Mouse (Mus musculus): ENCODE data around the gene Rogdi.

The Rogdi gene

DNA sequence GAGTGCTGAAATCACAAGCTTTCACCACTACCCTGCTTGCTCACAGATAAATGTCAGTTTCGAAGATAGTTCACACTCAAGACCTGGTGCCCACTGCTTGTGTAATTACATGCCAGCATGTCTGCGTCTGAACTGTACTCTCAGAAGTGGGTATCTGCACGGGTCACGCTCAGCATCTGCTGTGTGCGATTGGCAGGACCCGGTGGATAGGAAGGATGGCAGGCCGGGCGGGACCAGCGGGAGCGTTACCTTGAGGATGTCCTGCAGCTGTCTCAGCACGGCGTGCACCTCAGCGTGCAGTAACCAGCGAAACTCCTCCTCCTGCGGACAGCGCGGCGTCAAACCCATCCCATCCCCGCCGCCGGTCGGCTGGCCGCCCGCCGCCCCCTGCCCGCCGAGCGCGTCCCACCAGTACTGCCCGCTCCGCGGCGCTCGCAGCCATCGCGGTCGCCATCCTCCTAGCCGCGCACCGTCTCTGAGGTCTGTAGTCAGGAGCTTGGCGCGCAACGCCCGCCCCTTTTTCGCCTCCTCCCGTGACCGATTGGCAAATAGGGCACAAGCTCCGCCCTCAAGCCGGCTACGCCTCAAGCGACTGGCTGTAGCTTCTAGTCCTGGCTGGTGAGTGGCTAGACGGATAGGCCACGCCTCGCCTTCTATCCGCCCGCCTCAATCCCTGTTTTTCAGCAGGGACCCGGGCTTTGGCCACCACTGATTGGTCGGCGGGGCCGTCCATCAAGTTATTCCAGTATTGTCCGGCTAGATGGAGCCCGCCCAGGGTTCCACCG is at the start of gene Rogdi:
TSS of gene Rogdi (minus strand) at position 500 of the 785 bp plus-strand sequence.
- DNase-seq: peak; percentile 100

DNA sequence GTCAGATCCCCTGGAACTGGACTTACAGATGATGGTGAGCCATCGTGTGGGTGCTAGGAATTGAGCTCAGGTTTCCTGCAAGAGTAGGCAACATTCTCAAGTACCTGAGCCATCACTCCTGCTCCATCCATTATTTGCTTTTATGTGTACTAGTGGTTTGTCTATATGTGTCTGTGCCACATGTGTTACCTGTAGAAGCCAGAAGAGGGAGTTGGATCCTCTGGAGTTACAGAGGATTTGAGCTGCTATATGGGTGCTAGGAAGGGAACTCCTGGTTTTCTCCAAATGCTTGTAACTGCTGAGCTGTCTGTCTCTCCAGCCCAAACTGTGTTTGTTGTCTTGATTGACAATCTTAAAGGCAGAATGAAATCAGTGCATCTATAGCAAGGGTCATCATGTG is 44.8 kb upstream of the Rogdi start:
- no peak for DNase-seq

DNA sequence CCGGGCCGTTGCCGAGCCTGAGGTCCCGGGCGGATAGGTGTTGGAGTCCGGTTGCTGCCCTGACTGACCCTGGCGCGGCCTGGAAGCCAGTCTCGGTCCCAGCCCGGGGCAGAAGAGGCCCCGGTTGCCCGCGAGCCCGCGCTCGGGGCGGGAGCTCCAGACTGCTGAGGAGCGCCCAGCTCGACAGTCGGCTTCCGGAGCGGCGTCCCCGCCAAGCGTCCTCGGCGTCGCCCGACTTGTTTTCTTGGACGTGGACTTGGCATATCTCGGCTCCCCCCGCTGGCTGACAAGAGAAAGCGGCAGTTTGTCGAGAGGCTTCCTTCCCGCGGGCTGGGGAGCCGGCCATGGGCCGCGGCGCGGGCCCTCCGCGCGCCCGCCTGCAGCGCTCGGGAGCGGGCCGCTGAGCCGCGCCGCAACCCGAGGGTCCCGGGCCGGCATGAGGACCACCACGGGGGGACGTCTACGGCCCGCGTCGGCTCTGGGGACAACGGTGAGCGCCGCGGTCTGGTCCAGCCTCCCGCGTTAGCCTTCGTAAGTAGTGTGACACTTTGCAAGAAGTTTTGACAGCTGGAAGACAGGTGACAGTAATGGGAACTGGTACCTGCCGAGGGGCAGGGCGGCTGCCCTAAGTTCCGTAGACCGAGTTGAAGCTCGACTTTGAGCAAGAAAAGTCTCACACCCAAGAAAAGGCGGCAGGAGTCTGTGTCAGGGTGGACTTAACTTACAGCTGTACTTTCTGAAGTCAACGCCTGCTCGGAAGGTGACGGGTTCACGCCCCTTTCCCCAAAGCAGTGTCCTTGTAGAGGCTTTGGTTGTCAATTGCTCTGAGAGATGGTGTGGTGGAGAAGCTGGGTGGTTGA is 37.1 kb upstream of the Rogdi start:
- DNase-seq: peak; percentile 83

DNA sequence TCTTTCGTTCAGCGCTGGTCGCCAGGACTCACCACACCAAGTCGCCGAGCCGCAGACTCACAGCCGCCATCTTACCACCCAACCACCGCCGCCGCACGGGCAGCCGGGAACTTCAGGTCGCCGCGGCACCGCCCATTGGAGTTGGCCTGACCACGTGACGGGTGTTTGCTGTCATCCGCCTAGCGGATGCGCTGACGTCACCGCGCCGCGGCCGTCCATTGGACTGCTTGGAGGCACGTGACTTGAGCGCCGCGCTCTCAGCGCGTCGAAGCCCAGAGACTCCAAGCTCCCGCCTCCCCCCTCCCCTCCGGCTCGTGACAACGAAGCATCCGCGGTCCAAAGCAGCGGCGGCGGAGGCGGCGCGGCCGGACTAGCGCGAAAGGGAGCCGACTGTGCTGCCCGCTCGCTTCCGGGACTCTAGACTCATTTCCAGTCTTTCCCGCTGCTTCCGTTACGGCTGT is 36.5 kb upstream of the Rogdi start, which contains the start of the genes Glyr1 and Ubn1:
TSS of gene Glyr1 (minus strand) at position 90 of the 461 bp plus-strand sequence.
TSS of gene Ubn1 (plus strand) at position 284 of the 461 bp plus-strand sequence.
- peak; percentile 100 for DNase-seq

DNA sequence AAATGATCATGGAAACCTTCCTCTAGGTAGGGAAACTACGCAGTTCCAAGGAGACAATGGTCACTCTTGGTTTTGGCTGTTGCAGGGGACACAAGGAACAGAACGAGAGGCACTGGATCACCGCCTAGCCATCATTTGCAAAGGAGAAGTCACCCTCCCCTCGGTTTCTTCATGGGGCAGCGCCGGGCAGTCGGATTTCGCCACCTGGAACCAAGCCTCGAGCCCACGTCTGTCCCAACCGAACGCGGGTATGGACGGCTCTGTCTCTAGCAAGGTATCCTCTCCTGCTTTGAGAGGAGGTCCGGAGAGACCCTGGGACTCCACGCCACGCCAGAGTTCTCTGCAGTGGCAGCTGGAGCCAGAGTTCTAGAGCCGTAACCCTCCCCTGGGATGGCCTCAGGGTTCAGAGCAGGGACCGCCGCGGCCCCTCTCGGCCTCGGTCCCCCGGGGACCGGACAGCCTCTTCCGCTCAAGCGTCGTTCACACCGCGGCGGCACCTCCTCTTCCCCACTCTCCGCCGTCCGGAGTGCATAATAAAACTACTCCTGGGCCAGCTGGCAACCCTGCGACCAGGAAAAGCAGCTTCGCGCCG is 35.9 kb upstream of the Rogdi start:
- no peak for DNase-seq

DNA sequence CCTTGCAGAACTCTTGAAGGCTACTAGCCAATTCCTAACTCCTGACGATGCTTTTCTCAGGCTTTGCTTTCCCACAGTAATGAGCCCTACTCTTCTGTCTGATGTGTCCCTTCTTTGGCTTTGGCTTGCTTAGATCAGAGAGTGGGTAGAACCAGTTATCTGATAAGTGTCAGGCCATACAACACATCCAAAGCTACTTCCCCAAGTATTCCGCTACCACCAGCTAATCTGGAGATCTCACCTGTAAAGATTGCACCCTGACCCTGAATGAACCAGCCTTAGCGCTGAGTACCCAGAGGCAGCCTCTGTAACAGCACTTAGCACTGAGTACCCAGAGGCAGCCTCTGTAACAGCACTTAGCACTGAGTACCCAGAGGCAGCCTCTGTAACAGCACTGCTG is 32.0 kb upstream of the Rogdi start:
- no peak for DNase-seq

DNA sequence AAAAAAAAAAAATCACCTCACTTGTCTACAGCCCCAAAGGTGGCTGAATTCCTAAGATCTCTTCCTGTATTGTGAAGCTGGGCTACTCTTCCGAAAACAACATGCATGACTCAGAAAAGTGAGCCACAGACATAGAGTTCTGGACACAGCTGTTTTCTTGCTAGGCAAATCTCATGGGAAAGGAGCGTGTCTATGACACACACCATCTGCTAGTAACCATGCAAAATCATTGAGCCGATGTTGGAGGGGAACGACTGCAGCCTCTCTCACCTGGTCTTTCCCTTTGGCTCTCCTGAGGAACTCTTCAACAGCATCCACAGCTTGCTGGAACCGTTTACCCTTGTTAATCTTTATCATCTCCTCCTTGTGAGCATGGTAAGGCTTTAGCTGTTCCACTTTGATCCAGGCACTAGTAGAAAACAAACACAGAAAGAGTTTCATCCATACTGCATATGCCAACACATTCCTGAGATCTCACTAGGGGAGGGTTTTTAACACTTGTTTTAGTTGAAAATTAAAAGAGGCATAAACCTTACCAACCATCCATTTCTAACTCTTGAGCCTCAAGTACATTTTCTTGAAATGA is 23.4 kb upstream of the Rogdi start:
- no peak for DNase-seq

DNA sequence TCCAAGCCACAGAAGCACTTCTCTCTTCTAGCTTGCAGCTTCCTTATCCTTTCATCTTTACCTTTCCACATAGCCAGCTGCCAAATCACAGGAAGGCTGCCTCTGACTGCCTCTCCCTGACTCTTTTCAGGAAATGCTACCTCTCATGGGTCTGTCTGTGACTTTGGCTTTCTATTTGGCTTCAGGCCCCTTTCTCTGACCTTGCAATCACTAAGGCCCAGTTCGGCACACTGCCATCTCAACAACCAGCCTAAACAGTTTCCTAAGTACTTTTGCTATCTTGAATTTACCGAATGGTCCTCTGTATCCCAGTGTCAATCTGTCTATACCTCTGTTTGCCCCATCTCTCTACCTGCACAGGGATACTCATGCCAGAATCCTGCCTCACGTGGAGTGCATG is 22.2 kb upstream of the Rogdi start:
- DNase-seq: no peak

DNA sequence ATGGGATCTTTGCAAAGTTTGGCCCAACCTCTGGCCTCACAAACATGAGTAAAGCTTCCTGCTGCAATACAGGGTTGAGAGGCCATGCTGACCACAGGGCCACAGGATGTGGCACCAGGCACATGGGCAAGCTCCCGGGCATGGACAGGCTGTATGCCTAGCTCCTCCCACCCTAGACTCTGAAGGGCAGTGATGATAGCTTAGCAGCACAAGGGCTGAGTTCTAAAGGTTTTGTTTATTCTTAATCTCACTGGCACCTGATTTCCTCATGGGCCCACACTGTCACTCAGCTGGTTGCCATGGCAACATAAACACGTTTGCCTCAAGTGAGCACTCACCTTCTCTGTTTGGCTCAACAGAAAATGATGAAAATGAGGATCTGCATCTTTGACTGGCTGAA is 16.5 kb upstream of the Rogdi start:
- DNase-seq: no peak

DNA sequence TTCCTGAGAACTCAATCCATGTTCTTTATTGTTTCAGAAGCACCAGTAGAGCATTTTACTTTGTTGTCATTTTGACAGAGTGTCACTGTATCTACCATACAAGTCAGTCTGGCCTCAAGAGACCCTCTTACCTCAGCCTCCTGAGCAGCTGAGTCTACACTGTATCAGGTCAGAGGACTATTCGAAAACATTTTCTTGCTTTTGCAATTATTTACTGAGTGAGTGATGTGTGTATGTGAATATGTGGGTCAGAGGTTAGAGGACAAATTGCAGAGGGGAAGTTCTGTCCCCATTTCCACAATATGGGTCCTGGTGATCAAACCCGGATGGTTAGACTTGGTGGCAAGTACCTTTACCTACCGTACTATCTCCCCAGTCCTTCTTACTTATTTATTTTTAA is 10.7 kb upstream of the Rogdi start:
- DNase-seq: no peak

DNA sequence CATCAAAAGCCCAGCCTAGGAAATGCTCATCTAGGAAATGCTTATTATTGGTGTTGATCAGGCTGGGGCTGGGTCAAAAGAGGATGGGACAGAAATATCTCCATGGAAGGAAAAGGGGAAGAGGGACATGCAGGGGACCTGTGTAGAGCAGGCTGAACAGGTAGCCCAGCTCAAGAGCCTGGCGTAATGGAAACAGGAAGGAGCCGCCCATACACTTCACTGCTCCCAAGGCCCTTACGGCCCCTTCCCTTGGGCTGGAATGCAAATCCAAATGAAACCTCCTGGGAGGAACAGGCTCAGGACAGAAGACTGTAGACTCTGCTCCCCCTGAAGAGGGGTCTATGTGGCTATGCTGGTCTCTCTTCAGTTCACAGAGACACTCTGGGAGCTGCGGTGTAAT is 1.2 kb upstream of the Rogdi start:
- peak; percentile 21 for DNase-seq

DNA sequence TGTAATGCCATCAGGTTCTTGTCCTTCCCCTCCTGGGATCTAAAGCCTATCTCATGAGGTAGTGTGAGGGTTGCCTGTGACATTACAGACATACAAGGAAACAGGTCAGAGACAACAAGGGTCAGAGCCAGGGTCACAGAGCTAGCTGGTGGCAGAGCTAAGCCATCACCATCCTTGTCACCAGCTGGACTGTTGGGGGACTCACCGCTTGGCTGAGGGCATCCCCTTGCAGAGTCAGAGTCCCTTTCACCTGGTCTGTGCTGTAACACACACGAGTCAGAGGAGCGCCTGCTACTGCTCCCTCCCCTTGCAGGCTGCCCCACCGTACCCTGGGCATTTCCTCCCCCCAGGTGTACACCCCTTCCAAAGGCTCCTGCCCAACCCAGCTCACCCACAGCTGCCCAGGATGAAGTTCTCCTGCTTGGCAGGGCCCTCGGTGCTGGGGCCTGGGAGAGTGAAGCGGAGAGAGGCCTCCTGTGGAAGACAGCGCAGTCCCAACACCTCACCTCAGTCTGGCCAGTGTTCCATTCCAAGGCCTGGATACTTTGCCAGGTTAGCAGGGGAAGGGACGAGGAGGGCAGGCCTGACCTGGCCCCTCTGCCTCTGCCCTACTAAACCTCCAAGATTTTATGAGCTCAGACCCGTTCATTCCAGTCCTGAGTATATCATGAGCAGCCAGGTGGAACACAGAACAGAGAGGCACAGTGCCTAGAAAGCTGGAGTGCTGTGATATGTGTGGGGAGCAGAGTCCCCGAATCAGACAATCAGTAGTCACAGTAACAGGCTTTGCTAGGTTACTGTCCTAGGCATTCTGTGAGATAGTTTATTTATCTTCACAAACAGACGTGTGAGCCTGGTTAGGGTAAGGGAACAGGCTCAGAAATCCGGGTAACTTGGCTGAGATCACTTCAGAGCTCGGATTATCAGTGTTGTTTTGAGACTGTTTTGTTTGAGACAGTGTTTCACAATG is 1.0 kb downstream of the Rogdi start:
- DNase-seq: peak; percentile 50

DNA sequence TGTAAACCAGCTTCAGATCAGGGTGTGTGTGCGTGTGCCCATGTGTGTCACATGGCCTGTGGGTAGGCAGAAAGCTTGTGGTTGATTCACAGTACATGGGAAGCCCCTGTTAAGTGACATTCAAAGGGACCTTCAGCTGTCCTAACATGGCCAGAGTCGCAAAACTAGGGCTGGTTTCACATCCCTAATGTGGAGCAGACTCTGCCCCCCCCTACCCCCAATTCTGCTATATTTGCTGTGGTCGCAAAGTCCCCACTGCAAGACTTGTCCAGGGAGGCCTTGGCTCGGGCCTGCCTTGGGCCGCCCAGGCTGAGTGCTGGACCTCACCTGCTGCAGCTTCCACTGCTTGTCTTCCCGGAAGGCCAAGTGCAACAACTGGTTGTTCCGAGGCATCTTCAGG is 2.1 kb downstream of the Rogdi start:
- peak; percentile 23 for DNase-seq

DNA sequence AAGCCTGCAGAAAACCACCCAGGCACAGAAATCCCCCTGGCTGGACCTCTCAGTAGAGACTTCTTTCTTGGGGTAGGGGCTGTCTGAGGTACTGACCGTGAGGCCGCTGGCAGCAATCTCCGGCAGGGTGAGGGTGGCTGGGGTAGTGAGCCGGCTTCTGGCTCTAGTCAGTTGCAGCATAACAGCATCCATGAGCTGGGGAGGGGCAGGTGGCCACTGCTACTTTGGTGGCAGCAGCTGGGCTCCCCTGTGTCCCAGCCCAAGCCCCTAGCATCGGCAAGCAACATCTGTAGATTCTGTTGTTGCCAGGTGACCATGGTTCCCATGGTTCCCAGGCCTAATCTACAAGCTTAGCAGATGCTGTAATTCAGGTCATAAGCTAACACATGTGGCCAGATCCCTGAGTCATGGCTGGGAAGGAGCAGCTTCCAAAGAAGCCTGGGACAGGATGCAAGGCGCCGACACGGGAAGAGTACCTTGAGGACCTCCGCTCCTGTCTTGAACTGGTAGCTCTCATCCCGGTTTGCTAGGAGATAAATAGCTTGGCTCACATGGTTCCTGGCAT is 2.9 kb downstream of the Rogdi start:
- DNase-seq: no peak

DNA sequence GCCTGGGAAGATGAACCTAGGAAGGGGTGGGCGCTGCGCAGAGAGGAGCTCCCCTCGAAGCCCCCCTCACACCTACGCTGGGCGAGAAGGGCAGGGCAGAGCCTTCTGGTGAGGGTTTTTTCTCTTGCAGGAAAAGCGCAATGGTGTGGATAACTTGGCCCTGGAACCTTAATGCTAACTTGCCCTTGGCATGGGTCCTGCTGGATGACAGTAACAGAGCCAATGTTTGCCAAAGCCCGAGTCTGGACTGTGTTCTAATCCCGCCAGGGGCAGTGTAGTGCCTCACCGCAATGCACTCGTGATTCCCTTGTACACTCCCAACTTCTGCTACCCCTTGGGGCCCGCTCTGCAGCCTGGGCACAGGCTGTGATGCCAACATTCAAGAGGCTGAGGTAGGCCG is 5.3 kb downstream of the Rogdi start:
- DNase-seq: peak; percentile 26

DNA sequence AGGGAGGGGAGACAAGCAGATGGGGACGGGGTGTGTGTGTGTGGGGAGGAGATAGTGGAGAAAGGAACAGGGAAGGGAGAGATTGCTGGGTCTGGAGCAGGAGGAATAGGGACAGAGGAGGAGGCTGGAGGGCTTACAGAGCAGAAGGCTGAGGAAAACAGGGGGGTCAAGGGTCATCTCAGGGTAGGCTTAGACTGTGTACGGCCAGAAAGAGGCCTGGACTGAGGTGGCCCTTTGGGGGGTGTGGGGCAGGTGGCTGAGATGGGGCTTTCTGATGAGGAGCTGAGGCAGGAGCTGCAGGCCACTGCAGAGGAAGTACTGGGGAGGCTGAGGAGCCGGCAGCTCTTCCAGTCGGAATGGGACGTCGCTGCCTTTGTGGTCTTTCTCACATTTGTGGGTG is 5.9 kb downstream of the Rogdi start:
- no peak for DNase-seq

DNA sequence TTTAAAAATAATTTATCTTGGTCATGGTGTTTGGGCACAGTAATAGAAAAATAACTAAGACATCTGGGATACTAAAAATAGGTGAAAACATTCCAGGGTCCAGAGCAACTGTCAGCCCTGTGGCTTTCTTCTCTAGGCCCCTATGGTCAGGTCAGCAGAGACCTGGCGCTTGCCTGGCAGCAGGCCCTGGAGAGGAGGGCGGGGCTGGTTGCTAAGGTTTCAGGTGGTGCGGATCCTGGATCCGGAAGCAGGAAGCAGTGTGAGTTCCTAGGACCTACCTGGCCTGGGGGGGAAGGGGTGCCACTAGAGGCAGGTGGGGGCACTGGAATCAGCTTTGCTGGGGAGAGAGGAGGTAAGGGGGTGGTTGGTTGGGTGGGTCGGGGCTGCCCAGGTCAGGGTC is 6.3 kb downstream of the Rogdi start, which contains the start of gene Smim22:
TSS of gene Smim22 (plus strand) at position 222 of the 400 bp plus-strand sequence.
- no peak for DNase-seq

DNA sequence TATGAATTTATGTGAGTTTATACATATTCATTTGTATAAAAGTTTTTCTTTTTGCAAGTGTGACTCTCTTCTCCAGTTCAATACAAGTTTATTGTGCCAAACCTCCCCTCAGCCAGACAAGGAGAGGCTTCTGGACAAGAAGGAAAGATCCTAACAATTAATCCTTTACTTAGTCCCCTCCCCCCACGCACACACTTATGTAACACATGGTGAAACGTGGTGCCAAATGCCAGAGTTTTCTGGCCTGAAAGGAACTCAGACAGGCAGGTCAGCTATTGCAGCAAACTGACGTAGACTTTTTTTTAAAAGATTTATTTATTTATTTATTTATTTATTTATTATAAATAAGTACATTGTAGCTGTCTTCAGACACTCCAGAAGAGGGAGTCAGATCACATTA is 12.7 kb downstream of the Rogdi start:
- DNase-seq: no peak

DNA sequence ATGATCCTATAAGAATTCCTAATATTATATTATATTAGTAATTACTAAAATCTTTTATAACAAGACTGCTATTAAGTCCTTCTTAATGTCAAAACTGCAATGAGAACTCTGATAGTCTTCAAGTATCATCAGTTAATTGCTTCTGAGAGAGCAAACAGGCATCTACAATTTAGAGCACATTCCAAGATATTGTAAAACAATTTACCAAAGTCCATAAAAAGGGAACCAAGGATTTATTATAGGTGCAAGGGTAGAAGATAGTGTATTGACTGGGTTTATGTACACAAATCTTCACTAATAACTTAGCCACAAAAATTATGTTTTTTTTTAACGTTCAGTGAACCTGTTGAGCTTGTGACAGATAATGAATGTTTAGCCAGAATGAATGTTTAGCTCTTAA is 14.4 kb downstream of the Rogdi start:
- DNase-seq: no peak

DNA sequence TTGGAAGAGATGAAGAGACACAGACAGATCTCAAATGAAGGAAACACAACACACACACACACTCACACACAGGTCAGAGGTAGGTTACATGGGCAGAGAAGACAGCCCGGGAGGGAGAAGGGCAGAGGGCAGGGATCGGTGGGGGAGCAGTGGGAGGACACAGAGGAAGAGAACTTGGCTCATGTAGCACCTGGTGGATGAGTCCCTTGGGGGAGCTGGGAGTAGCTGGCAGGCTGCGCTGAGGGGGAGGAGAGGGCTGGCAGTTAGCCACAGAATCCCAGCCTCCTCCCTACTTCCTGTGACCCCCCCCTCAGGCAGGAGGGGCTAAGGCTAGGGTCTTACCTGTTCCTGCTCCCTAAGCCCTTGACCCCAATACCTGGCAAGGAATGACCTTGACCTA is 15.8 kb downstream of the Rogdi start, which contains the start of gene Sept12:
TSS of gene Sept12 (minus strand) at position 300 of the 400 bp plus-strand sequence.
- DNase-seq: no peak

DNA sequence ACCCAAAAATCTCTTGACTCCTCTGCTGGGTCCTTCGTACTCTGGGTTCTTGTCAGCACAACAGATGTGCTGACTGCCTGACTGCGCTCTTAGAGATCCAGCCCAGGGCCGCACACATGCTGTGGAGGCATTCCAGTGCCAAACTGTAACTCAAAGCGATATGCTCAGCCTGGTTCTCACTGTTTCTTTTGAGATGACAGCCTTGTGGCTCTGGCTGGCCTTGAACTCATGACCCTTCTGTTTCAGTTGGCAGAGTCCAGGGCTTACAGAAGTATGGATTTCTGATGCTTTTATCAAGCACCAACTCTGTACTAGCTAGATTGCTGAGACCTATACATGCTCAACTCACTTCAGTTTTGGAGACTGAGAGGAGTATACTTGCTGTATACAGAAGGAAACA is 20.1 kb downstream of the Rogdi start:
- DNase-seq: no peak
